22 mouse cellular contexts compared by ENCODE assay signal in genomic region chr7:19154796-19155195, GRCm38 (mm10). TPM values are rescaled to one million over a fixed set of nuclear protein-coding genes. Genes with fewer than 3 reads are reported as not detected.
A peak's percentile ranks its signal among the peaks of the same experiment; 100 is the strongest.
DNase-seq lines count a peak whose midpoint lies in the region; ATAC-seq and TF ChIP-seq lines count a peak whose summit lies in the region.
"Had no signal": no experiment of that assay in that cellular context is flagged by ENCODE, and none has a peak within 500 bp of the region (broad histone marks: within the 10 kb centered on the region; RNA-seq: fewer than 3 reads in every experiment).

No protein-coding gene starts in this region.

- H3K4me3 ChIP-seq in cerebellum, adult 2 months (replicated peaks; ENCODE audit: insufficient read depth, low read depth, low read length): no peak overlapping the region
- H3K4me3 ChIP-seq in embryonic facial prominence, embryonic 13.5 days: no peak overlapping the region
- no peak overlapping the region for H3K4me3 ChIP-seq in embryonic facial prominence, embryonic 10.5 days
- H3K4me3 ChIP-seq in hindbrain, postnatal 0 days (ENCODE audit: low read length): no peak overlapping the region
- no peak overlapping the region for H3K4me3 ChIP-seq in hindbrain, embryonic 13.5 days
- H3K4me3 ChIP-seq: forebrain, embryonic 13.5 days; forebrain, embryonic 15.5 days had no signal

- H3K9me3 ChIP-seq in embryonic facial prominence, embryonic 13.5 days: no peaks in the 10 kb centered on the region
- H3K9me3 ChIP-seq in embryonic facial prominence, embryonic 10.5 days: no peaks in the 10 kb centered on the region
- H3K9me3 ChIP-seq in hindbrain, postnatal 0 days (ENCODE audit: low read length): no peaks in the 10 kb centered on the region
- no peaks in the 10 kb centered on the region for H3K9me3 ChIP-seq in hindbrain, embryonic 13.5 days
- H3K9me3 ChIP-seq: forebrain, embryonic 13.5 days; forebrain, embryonic 15.5 days; G1E had no signal

- no peaks in the 10 kb centered on the region for H3K27me3 ChIP-seq in cerebellum, adult 2 months (ENCODE audit: control insufficient read depth, insufficient read depth, low read length)
- H3K27me3 ChIP-seq in embryonic facial prominence, embryonic 13.5 days: peaks cover 15% of the 10 kb centered on the region
- peaks cover 19% of the 10 kb centered on the region for H3K27me3 ChIP-seq in embryonic facial prominence, embryonic 10.5 days (replicated peaks; ENCODE audit: low read depth, poor library complexity, severe bottlenecking)
- H3K27me3 ChIP-seq in hindbrain, postnatal 0 days (ENCODE audit: insufficient read depth, low read length): no peaks in the 10 kb centered on the region
- H3K27me3 ChIP-seq in hindbrain, embryonic 13.5 days: peaks cover 13% of the 10 kb centered on the region
- H3K27me3 ChIP-seq: CH12.LX, Patski had no signal

- TF ChIP-seq POLR2A in cerebellum, adult 2 months (IDR thresholded peaks at IDR 0.05; ENCODE audit: borderline replicate concordance, insufficient read depth, low read length): no peak

- DNase-seq in cerebellum, adult 2 months: peak; percentile 28 to 55
- no peak for DNase-seq in cerebellum, adult 8-10 months
- peak; percentile 56 to 71 for DNase-seq in cerebellum, postnatal 14 days
- DNase-seq in cerebellum, adult 9-11 months: no peak
- DNase-seq in embryonic facial prominence, embryonic 10.5 days (ENCODE audit: low spot score): no peak
- DNase-seq in hindbrain, postnatal 0 days (ENCODE audit: low spot score): no peak
- DNase-seq: adrenal gland, adult 8-10 months; adrenal gland, postnatal 14 days; adrenal gland, postnatal 36 days; B cell, adult 2 months; cerebellum, adult 11 months; cerebellum, adult 18-20 months; forebrain, postnatal 0 days had no signal

- H3K4me2 ChIP-seq in embryonic facial prominence, embryonic 13.5 days: no peak overlapping the region
- no peak overlapping the region for H3K4me2 ChIP-seq in hindbrain, postnatal 0 days (ENCODE audit: low read depth, low read length)
- H3K4me2 ChIP-seq in hindbrain, embryonic 13.5 days: no peak overlapping the region
- H3K4me2 ChIP-seq: forebrain, embryonic 13.5 days; forebrain, embryonic 15.5 days had no signal

- no peak for ATAC-seq in embryonic facial prominence, embryonic 13.5 days (ENCODE audit: insufficient number of reproducible peaks, insufficient read depth, low FRiP score, low TSS enrichment, low read depth)
- no peak for ATAC-seq in hindbrain, postnatal 0 days
- ATAC-seq in hindbrain, embryonic 13.5 days (ENCODE audit: low FRiP score): no peak
- ATAC-seq: activated CD4-positive, CD25-positive, alpha-beta regulatory T cell, adult 4 months; CD4-positive, CD25-positive, alpha-beta regulatory T cell, adult 4 months; forebrain, embryonic 13.5 days; forebrain, embryonic 15.5 days; forebrain, postnatal 0 days; Patski had no signal

- no peak overlapping the region for H3K27ac ChIP-seq in cerebellum, adult 2 months (ENCODE audit: insufficient read depth, low read length)
- no peak overlapping the region for H3K27ac ChIP-seq in embryonic facial prominence, embryonic 13.5 days
- H3K27ac ChIP-seq in embryonic facial prominence, embryonic 10.5 days (replicated peaks): no peak overlapping the region
- no peak overlapping the region for H3K27ac ChIP-seq in hindbrain, postnatal 0 days
- no peak overlapping the region for H3K27ac ChIP-seq in hindbrain, embryonic 13.5 days
- H3K27ac ChIP-seq: forebrain, embryonic 13.5 days; forebrain, embryonic 15.5 days had no signal

- peaks cover 19% of the 10 kb centered on the region for H3K4me1 ChIP-seq in cerebellum, adult 2 months (ENCODE audit: control insufficient read depth, insufficient read depth, low read length)
- H3K4me1 ChIP-seq in embryonic facial prominence, embryonic 13.5 days: peaks cover 37% of the 10 kb centered on the region
- peaks cover 28% of the 10 kb centered on the region for H3K4me1 ChIP-seq in embryonic facial prominence, embryonic 10.5 days
- peaks cover 13% of the 10 kb centered on the region for H3K4me1 ChIP-seq in hindbrain, postnatal 0 days (ENCODE audit: insufficient read depth, low read length)
- peaks cover 28% of the 10 kb centered on the region for H3K4me1 ChIP-seq in hindbrain, embryonic 13.5 days (replicated peaks)

- H3K36me3 ChIP-seq in embryonic facial prominence, embryonic 13.5 days: peaks cover 41% of the 10 kb centered on the region
- H3K36me3 ChIP-seq in embryonic facial prominence, embryonic 10.5 days (replicated peaks): peaks cover 56% of the 10 kb centered on the region
- peaks cover 23% of the 10 kb centered on the region for H3K36me3 ChIP-seq in hindbrain, postnatal 0 days (ENCODE audit: insufficient read depth, low read length)
- peaks cover 33% of the 10 kb centered on the region for H3K36me3 ChIP-seq in hindbrain, embryonic 13.5 days

- H3K9ac ChIP-seq in embryonic facial prominence, embryonic 13.5 days: 0 out of 2 replicates have a peak overlapping the region, but pooled peaks have one; percentile 27
- 0 out of 2 replicates have a peak overlapping the region, but pooled peaks have one; percentile 13 for H3K9ac ChIP-seq in hindbrain, postnatal 0 days (replicated peaks; ENCODE audit: low read length)
- no peak overlapping the region for H3K9ac ChIP-seq in hindbrain, embryonic 13.5 days
- H3K9ac ChIP-seq: forebrain, embryonic 13.5 days; forebrain, embryonic 15.5 days; forebrain, postnatal 0 days had no signal

- WGBS in cerebellum, adult 2 months: 10% methylated on average over 8 of the region's 8 CpGs
- 85% methylated on average over 8 of the region's 8 CpGs for WGBS in embryonic facial prominence, embryonic 13.5 days
- WGBS in embryonic facial prominence, embryonic 10.5 days: 87% methylated on average over 8 of the region's 8 CpGs
- 47% methylated on average over 8 of the region's 8 CpGs for WGBS in hindbrain, postnatal 0 days
- 82% methylated on average over 8 of the region's 8 CpGs for WGBS in hindbrain, embryonic 13.5 days

- TF ChIP-seq CTCF in cerebellum, adult 2 months (IDR thresholded peaks at IDR 0.05; ENCODE audit: borderline replicate concordance, insufficient read depth, low read depth, low read length): no peak
- no peak for TF ChIP-seq CTCF in hindbrain, postnatal 0 days (IDR thresholded peaks at IDR 0.05; ENCODE audit: low read depth)

RNA-seq across cellular contexts. Expression of gene Snrpd2, which starts 5.3 kb away (rescaled TPM):
- 87.1 and 88.8 TPM in 2 replicates for polyA plus RNA-seq in cerebellum, adult 2 months (2012; rRNA removed)
- 137 and 167 TPM in 2 replicates for polyA plus RNA-seq in embryonic facial prominence, embryonic 13.5 days (2015; fragmentation: Nextera tagmentation; extraction: Ambion mirVana)
- polyA plus RNA-seq in embryonic facial prominence, embryonic 10.5 days (2016; fragmentation: Nextera tagmentation; extraction: Ambion mirVana): 178 and 189 TPM in 2 replicates
- total RNA-seq in hindbrain, postnatal 0 days (2014; rRNA removed): 34.1 and 42.9 TPM in 2 replicates
- polyA plus RNA-seq in hindbrain, postnatal 0 days (2015; fragmentation: Nextera tagmentation; extraction: Ambion mirVana): 114 and 118 TPM in 2 replicates
- 123 and 128 TPM in 2 replicates for polyA plus RNA-seq in hindbrain, embryonic 13.5 days (2015; fragmentation: Nextera tagmentation; extraction: Ambion mirVana)

RNA-seq across cellular contexts. Expression of gene Qpctl, which starts 5.7 kb away (rescaled TPM):
- polyA plus RNA-seq in cerebellum, adult 2 months (2012; rRNA removed): 15.7 TPM in 2 replicates
- polyA plus RNA-seq in embryonic facial prominence, embryonic 13.5 days (2015; fragmentation: Nextera tagmentation; extraction: Ambion mirVana): 15.2 and 16.2 TPM in 2 replicates
- 14.6 and 15.1 TPM in 2 replicates for polyA plus RNA-seq in embryonic facial prominence, embryonic 10.5 days (2016; fragmentation: Nextera tagmentation; extraction: Ambion mirVana)
- 17.3 and 18.3 TPM in 2 replicates for total RNA-seq in hindbrain, postnatal 0 days (2014; rRNA removed)
- 24.7 and 25.5 TPM in 2 replicates for polyA plus RNA-seq in hindbrain, postnatal 0 days (2015; fragmentation: Nextera tagmentation; extraction: Ambion mirVana)
- polyA plus RNA-seq in hindbrain, embryonic 13.5 days (2015; fragmentation: Nextera tagmentation; extraction: Ambion mirVana): 23.1 and 23.8 TPM in 2 replicates

RNA-seq across cellular contexts. Expression of gene Gipr, which starts 11.1 kb away (rescaled TPM):
- 1.9 and 2.6 TPM in 2 replicates for polyA plus RNA-seq in cerebellum, adult 2 months (2012; rRNA removed)
- polyA plus RNA-seq in embryonic facial prominence, embryonic 13.5 days (2015; fragmentation: Nextera tagmentation; extraction: Ambion mirVana): 0.37 and 0.56 TPM in 2 replicates
- polyA plus RNA-seq in embryonic facial prominence, embryonic 10.5 days (2016; fragmentation: Nextera tagmentation; extraction: Ambion mirVana): 1.4 and 1.6 TPM in 2 replicates
- 2.0 and 3.0 TPM in 2 replicates for total RNA-seq in hindbrain, postnatal 0 days (2014; rRNA removed)
- polyA plus RNA-seq in hindbrain, postnatal 0 days (2015; fragmentation: Nextera tagmentation; extraction: Ambion mirVana): 0.85 and 1.3 TPM in 2 replicates
- polyA plus RNA-seq in hindbrain, embryonic 13.5 days (2015; fragmentation: Nextera tagmentation; extraction: Ambion mirVana): 1.6 and 2.3 TPM in 2 replicates
- polyA plus RNA-seq: activated CD4-positive, CD25-positive, alpha-beta regulatory T cell, adult 4 months; CD4-positive, CD25-positive, alpha-beta regulatory T cell, adult 4 months had no signal

RNA-seq across cellular contexts. Expression of gene Eml2, which starts 21.4 kb away (rescaled TPM):
- 148 and 176 TPM in 2 replicates for polyA plus RNA-seq in cerebellum, adult 2 months (2012; rRNA removed)
- 5.1 and 7.2 TPM in 2 replicates for polyA plus RNA-seq in embryonic facial prominence, embryonic 13.5 days (2015; fragmentation: Nextera tagmentation; extraction: Ambion mirVana)
- polyA plus RNA-seq in embryonic facial prominence, embryonic 10.5 days (2016; fragmentation: Nextera tagmentation; extraction: Ambion mirVana): 5.2 and 6.2 TPM in 2 replicates
- total RNA-seq in hindbrain, postnatal 0 days (2014; rRNA removed): 88.2 and 103 TPM in 2 replicates
- polyA plus RNA-seq in hindbrain, postnatal 0 days (2015; fragmentation: Nextera tagmentation; extraction: Ambion mirVana): 15.0 and 18.9 TPM in 2 replicates
- polyA plus RNA-seq in hindbrain, embryonic 13.5 days (2015; fragmentation: Nextera tagmentation; extraction: Ambion mirVana): 6.6 and 8.2 TPM in 2 replicates

RNA-seq across cellular contexts. Expression of gene Fbxo46, which starts 35.1 kb away (rescaled TPM):
- 7.6 and 7.9 TPM in 2 replicates for polyA plus RNA-seq in cerebellum, adult 2 months (2012; rRNA removed)
- 15.3 and 16.6 TPM in 2 replicates for polyA plus RNA-seq in embryonic facial prominence, embryonic 13.5 days (2015; fragmentation: Nextera tagmentation; extraction: Ambion mirVana)
- 15.9 and 18.0 TPM in 2 replicates for polyA plus RNA-seq in embryonic facial prominence, embryonic 10.5 days (2016; fragmentation: Nextera tagmentation; extraction: Ambion mirVana)
- total RNA-seq in hindbrain, postnatal 0 days (2014; rRNA removed): 19.6 and 23.8 TPM in 2 replicates
- 7.7 and 9.0 TPM in 2 replicates for polyA plus RNA-seq in hindbrain, postnatal 0 days (2015; fragmentation: Nextera tagmentation; extraction: Ambion mirVana)
- 18.9 and 20.2 TPM in 2 replicates for polyA plus RNA-seq in hindbrain, embryonic 13.5 days (2015; fragmentation: Nextera tagmentation; extraction: Ambion mirVana)

Comparison
In these comparisons a context has a peak if more than half of its experiments do, and no peak if none do; other contexts are left out.
1. DNase-seq: peak in cerebellum, adult 2 months (2 of 2) and cerebellum, postnatal 14 days (2 of 2); none in cerebellum, adult 8-10 months (single experiment), cerebellum, adult 9-11 months (single experiment), embryonic facial prominence, embryonic 10.5 days (single experiment) and hindbrain, postnatal 0 days (single experiment).